Comparison of ENCODE assay signal across 25 mouse cellular contexts in genomic region chr6:136625421-136625820, GRCm38 (mm10). TPM values are rescaled to one million over a fixed set of nuclear protein-coding genes. Genes with fewer than 3 reads are reported as not detected.
DNase-seq lines count a peak whose midpoint lies in the region; ATAC-seq and TF ChIP-seq lines count a peak whose summit lies in the region.
"Had no signal": no experiment of that assay in that cellular context is flagged by ENCODE, and none has a peak within 500 bp of the region (broad histone marks: within the 10 kb centered on the region; RNA-seq: fewer than 3 reads in every experiment).

No protein-coding gene starts in this region.

- no peaks in the 10 kb centered on the region for H3K36me3 ChIP-seq in embryonic facial prominence, embryonic 14.5 days (ENCODE audit: control insufficient read depth, insufficient read depth, low read length)
- no peaks in the 10 kb centered on the region for H3K36me3 ChIP-seq in embryonic facial prominence, embryonic 10.5 days (replicated peaks)
- no peaks in the 10 kb centered on the region for H3K36me3 ChIP-seq in ES-Bruce4 (ENCODE audit: control insufficient read depth, insufficient read depth, low read length, poor library complexity, severe bottlenecking)
- H3K36me3 ChIP-seq in forebrain, embryonic 10.5 days (replicated peaks) = no peaks in the 10 kb centered on the region
- H3K36me3 ChIP-seq: embryonic facial prominence, embryonic 12.5 days; embryonic facial prominence, embryonic 15.5 days; forebrain, embryonic 15.5 days had no signal

- TF ChIP-seq CTCF in ES-Bruce4 (IDR thresholded peaks at IDR 0.05; ENCODE audit: low read depth, low read length) = no peak

- DNase-seq in embryonic facial prominence, embryonic 14.5 days (ENCODE audit: low spot score) = peak; percentile 40
- DNase-seq in embryonic facial prominence, embryonic 10.5 days (ENCODE audit: low spot score) = no peak
- peak; percentile 70 for DNase-seq in large intestine, adult 2 months (ENCODE audit: low read depth, low spot score)
- no peak for DNase-seq in forebrain, embryonic 10.5 days (ENCODE audit: extremely low spot score, low spot score)
- DNase-seq: adrenal gland, adult 2 months; adrenal gland, postnatal 10 days; adrenal gland, postnatal 25 days; B cell, adult 2 months; cerebellum, adult 11 months; cerebellum, adult 18-20 months; cerebellum, adult 8-10 months; cerebellum, adult 9-11 months; cerebellum, postnatal 14 days; cerebellum, postnatal 36 days; embryo, embryonic 11 days; forebrain, postnatal 0 days had no signal

- H3K9me3 ChIP-seq in embryonic facial prominence, embryonic 14.5 days (ENCODE audit: control insufficient read depth, low read length) = no peaks in the 10 kb centered on the region
- no peaks in the 10 kb centered on the region for H3K9me3 ChIP-seq in embryonic facial prominence, embryonic 10.5 days
- H3K9me3 ChIP-seq in ES-Bruce4 (replicated peaks; ENCODE audit: control insufficient read depth, insufficient read depth, low read length, poor library complexity, severe bottlenecking) = no peaks in the 10 kb centered on the region
- no peaks in the 10 kb centered on the region for H3K9me3 ChIP-seq in forebrain, embryonic 10.5 days
- H3K9me3 ChIP-seq: embryonic facial prominence, embryonic 12.5 days; embryonic facial prominence, embryonic 15.5 days; forebrain, embryonic 13.5 days; forebrain, embryonic 15.5 days had no signal

- no peaks in the 10 kb centered on the region for H3K4me1 ChIP-seq in embryonic facial prominence, embryonic 14.5 days (ENCODE audit: control insufficient read depth, insufficient read depth, low read length)
- H3K4me1 ChIP-seq in embryonic facial prominence, embryonic 10.5 days = peaks cover 4% of the 10 kb centered on the region; the same call in 1 of the 2 replicates
- H3K4me1 ChIP-seq in ES-Bruce4 (ENCODE audit: control insufficient read depth, insufficient read depth, low read length) = peaks cover 5% of the 10 kb centered on the region
- peaks cover 9% of the 10 kb centered on the region; the same call in 1 of the 2 replicates for H3K4me1 ChIP-seq in forebrain, embryonic 10.5 days
- H3K4me1 ChIP-seq: embryonic facial prominence, embryonic 12.5 days; embryonic facial prominence, embryonic 15.5 days; forebrain, embryonic 13.5 days; forebrain, embryonic 15.5 days had no signal

- H3K9ac ChIP-seq in embryonic facial prominence, embryonic 14.5 days (ENCODE audit: low read depth, low read length) = no peak overlapping the region
- H3K9ac ChIP-seq in ES-Bruce4 (ENCODE audit: low read depth, poor library complexity, severe bottlenecking) = no peak overlapping the region
- H3K9ac ChIP-seq: embryonic facial prominence, embryonic 12.5 days; embryonic facial prominence, embryonic 15.5 days; forebrain, embryonic 13.5 days; forebrain, embryonic 15.5 days; forebrain, postnatal 0 days had no signal

- no peak for ATAC-seq in embryonic facial prominence, embryonic 14.5 days (ENCODE audit: low read depth)
- no peak for ATAC-seq in frontal cortex, adult (ENCODE audit: low TSS enrichment)
- ATAC-seq: CD4-positive, CD25-positive, alpha-beta regulatory T cell, adult 4 months; forebrain, embryonic 13.5 days; forebrain, embryonic 15.5 days; forebrain, postnatal 0 days had no signal

- TF ChIP-seq POLR2A in ES-Bruce4 (IDR thresholded peaks at IDR 0.05; ENCODE audit: insufficient read depth, low read length) = no peak

- no peak overlapping the region for H3K27ac ChIP-seq in embryonic facial prominence, embryonic 14.5 days (replicated peaks; ENCODE audit: low read depth, low read length)
- no peak overlapping the region for H3K27ac ChIP-seq in embryonic facial prominence, embryonic 10.5 days (replicated peaks)
- no peak overlapping the region for H3K27ac ChIP-seq in ES-Bruce4 (ENCODE audit: insufficient read depth, low read length)
- no peak overlapping the region for H3K27ac ChIP-seq in forebrain, embryonic 10.5 days
- H3K27ac ChIP-seq: embryonic facial prominence, embryonic 12.5 days; embryonic facial prominence, embryonic 15.5 days; forebrain, embryonic 13.5 days; forebrain, embryonic 15.5 days had no signal

- H3K4me3 ChIP-seq in embryonic facial prominence, embryonic 14.5 days (ENCODE audit: low read depth, low read length) = no peak overlapping the region
- no peak overlapping the region for H3K4me3 ChIP-seq in embryonic facial prominence, embryonic 10.5 days
- no peak overlapping the region for H3K4me3 ChIP-seq in ES-Bruce4 (ENCODE audit: low read depth, low read length)
- H3K4me3 ChIP-seq in forebrain, embryonic 10.5 days = no peak overlapping the region
- H3K4me3 ChIP-seq: embryonic facial prominence, embryonic 12.5 days; embryonic facial prominence, embryonic 15.5 days; erythroblast, embryonic 14.5 days; forebrain, embryonic 13.5 days; forebrain, embryonic 15.5 days had no signal

- WGBS in embryonic facial prominence, embryonic 14.5 days = 84% methylated on average over 12 of the region's 12 CpGs
- 92% methylated on average over 12 of the region's 12 CpGs for WGBS in embryonic facial prominence, embryonic 10.5 days
- WGBS in large intestine, adult 2 months = 40% methylated on average over 12 of the region's 12 CpGs
- 90% methylated on average over 12 of the region's 12 CpGs for WGBS in forebrain, embryonic 10.5 days

- TF ChIP-seq EP300 in ES-Bruce4 (IDR thresholded peaks at IDR 0.05; ENCODE audit: insufficient read depth, low read depth, low read length) = peak; percentile 60; the same call in 1 of the 2 replicates

- no peaks in the 10 kb centered on the region for H3K27me3 ChIP-seq in embryonic facial prominence, embryonic 14.5 days (replicated peaks; ENCODE audit: control insufficient read depth, insufficient read depth, low read length)
- H3K27me3 ChIP-seq in embryonic facial prominence, embryonic 10.5 days (replicated peaks; ENCODE audit: low read depth, poor library complexity, severe bottlenecking) = no peaks in the 10 kb centered on the region
- H3K27me3 ChIP-seq in ES-Bruce4 (ENCODE audit: control insufficient read depth, insufficient read depth, low read length, poor library complexity, severe bottlenecking) = no peaks in the 10 kb centered on the region
- peaks cover 43% of the 10 kb centered on the region for H3K27me3 ChIP-seq in forebrain, embryonic 10.5 days (ENCODE audit: poor library complexity, severe bottlenecking)
- H3K27me3 ChIP-seq: CH12.LX; embryonic facial prominence, embryonic 12.5 days; embryonic facial prominence, embryonic 15.5 days; forebrain, embryonic 13.5 days; forebrain, embryonic 15.5 days had no signal

- no peak overlapping the region for H3K4me2 ChIP-seq in embryonic facial prominence, embryonic 14.5 days (ENCODE audit: low read depth, low read length)
- H3K4me2 ChIP-seq: embryonic facial prominence, embryonic 12.5 days; embryonic facial prominence, embryonic 15.5 days; forebrain, embryonic 13.5 days; forebrain, embryonic 15.5 days had no signal

RNA-seq across cellular contexts. Expression of gene Plbd1, which starts 36.3 kb away (rescaled TPM):
- polyA plus RNA-seq in embryonic facial prominence, embryonic 14.5 days (2014; fragmentation: Nextera tagmentation; extraction: Ambion mirVana) = 12.1 and 12.4 TPM in 2 replicates
- polyA plus RNA-seq in embryonic facial prominence, embryonic 10.5 days (2016; fragmentation: Nextera tagmentation; extraction: Ambion mirVana) = 1.9 and 2.6 TPM in 2 replicates
- 1.2 and 1.9 TPM in 2 replicates for polyA plus RNA-seq in ES-Bruce4 (2011; ENCODE audit: insufficient read depth, insufficient read length, low read depth, missing spikeins)
- 43.4 and 87.0 TPM in 2 replicates for polyA plus RNA-seq in large intestine, adult 2 months (2012; rRNA removed)
- 1.0 and 1.1 TPM in 2 replicates for polyA plus RNA-seq in forebrain, embryonic 10.5 days (2016; fragmentation: Nextera tagmentation; extraction: Ambion mirVana)

Comparison
In these comparisons a context has a peak if more than half of its experiments do, and no peak if none do; other contexts are left out.
1. DNase-seq: peak in embryonic facial prominence, embryonic 14.5 days (single experiment) and large intestine, adult 2 months (single experiment); none in embryonic facial prominence, embryonic 10.5 days (single experiment) and forebrain, embryonic 10.5 days (single experiment).